Mouse (Mus musculus) B cell, adult 2 months (primary cell): ENCODE data around the gene Cyb5r3.

ENCODE experiments used
- DNase-seq, 2 experiments: peaks; one replicate each; pipeline ENCODE4 v3.0.0; 2022

Gene Cyb5r3

GRCm38 (mm10) chr15:83168875-83169771 is 3.3 kb downstream of the Cyb5r3 start:
- no peak for DNase-seq

GRCm38 (mm10) chr15:83168311-83168710 is 4.1 kb downstream of the Cyb5r3 start:
- DNase-seq: no peak

GRCm38 (mm10) chr15:83167550-83168065 is 4.8 kb downstream of the Cyb5r3 start:
- DNase-seq: no peak

- no peak for DNase-seq
These were observed 5.3 kb downstream of the Cyb5r3 start for GRCm38 (mm10) chr15:83167126-83167525.

GRCm38 (mm10) chr15:83166642-83167041 is 5.8 kb downstream of the Cyb5r3 start:
- DNase-seq: no peak

- DNase-seq: no peak
These were observed 6.7 kb downstream of the Cyb5r3 start for GRCm38 (mm10) chr15:83165526-83166315.

- no peak for DNase-seq
These were observed 7.4 kb downstream of the Cyb5r3 start for GRCm38 (mm10) chr15:83164971-83165471.

GRCm38 (mm10) chr15:83162818-83163485 is 9.4 kb downstream of the Cyb5r3 start:
- DNase-seq: no peak

GRCm38 (mm10) chr15:83162001-83162400 is 10.4 kb downstream of the Cyb5r3 start:
- no peak for DNase-seq

- DNase-seq: no peak
These were observed 11.2 kb downstream of the Cyb5r3 start for GRCm38 (mm10) chr15:83161062-83161748.

- no peak for DNase-seq
These were observed 11.8 kb downstream of the Cyb5r3 start for GRCm38 (mm10) chr15:83160561-83160960.

- DNase-seq: no peak
These were observed 12.6 kb downstream of the Cyb5r3 start for GRCm38 (mm10) chr15:83159823-83160222.

GRCm38 (mm10) chr15:83158587-83159160 is 13.7 kb downstream of the Cyb5r3 start:
- DNase-seq: no peak

GRCm38 (mm10) chr15:83157667-83158064 is 14.7 kb downstream of the Cyb5r3 start:
- no peak for DNase-seq

- peak; percentile 73 to 75 for DNase-seq
These were observed 15.3 kb downstream of the Cyb5r3 start for GRCm38 (mm10) chr15:83156929-83157666.

- DNase-seq: no peak
These were observed 16.5 kb downstream of the Cyb5r3 start for GRCm38 (mm10) chr15:83155672-83156419.

GRCm38 (mm10) chr15:83154309-83154708 is 18.1 kb downstream of the Cyb5r3 start:
- no peak for DNase-seq

- no peak for DNase-seq
These were observed 21.7 kb downstream of the Cyb5r3 start for GRCm38 (mm10) chr15:83150694-83151093.

GRCm38 (mm10) chr15:83150073-83150442 is 22.3 kb downstream of the Cyb5r3 start:
- DNase-seq: no peak
